Mouse (Mus musculus): ENCODE results near the gene Plcb4. TPM values are rescaled to one million over a fixed set of nuclear protein-coding genes. Genes with fewer than 3 reads are reported as not detected.

The Plcb4 gene
- polyA plus RNA-seq, 1 experiment from 2014 or later, result 11.0 TPM

- Histone ChIP-seq H3K4me1 (ENCODE audit: control insufficient read depth, insufficient read depth, low read length) (no peaks in the 10 kb centered on the region), H3K27ac (replicated peaks; ENCODE audit: low read depth, low read length) (no peak overlapping the region), H3K4me2 (ENCODE audit: low read depth, low read length) (no peak overlapping the region), H3K27me3 (ENCODE audit: control insufficient read depth, insufficient read depth, low read length) (no peaks in the 10 kb centered on the region), H3K9me3 (replicated peaks; ENCODE audit: control insufficient read depth, low read length) (no peaks in the 10 kb centered on the region), H3K36me3 (replicated peaks; ENCODE audit: control insufficient read depth, insufficient read depth, low read depth, low read length) (no peaks in the 10 kb centered on the region), H3K4me3 (ENCODE audit: low read depth, low read length) (no peak overlapping the region), H3K9ac (replicated peaks; ENCODE audit: low read length) (no peak overlapping the region)
- 70% methylated on average over 5 of the region's 5 CpGs for WGBS
- no peak for DNase-seq (ENCODE audit: low spot score)
- ATAC-seq (replicated peaks; ENCODE audit: insufficient number of reproducible peaks, low FRiP score, low TSS enrichment, low read depth), result no peak
Measured at GRCm38 (mm10) chr2:135918116-135918515, 259.3 kb downstream of the Plcb4 start.

GRCm38 (mm10) chr2:135919641-135920040, 260.8 kb downstream of the Plcb4 start:
- Histone ChIP-seq H3K27ac (replicated peaks; ENCODE audit: low read depth, low read length) (no peak overlapping the region), H3K4me2 (ENCODE audit: low read depth, low read length) (no peak overlapping the region), H3K36me3 (replicated peaks; ENCODE audit: control insufficient read depth, insufficient read depth, low read depth, low read length) (no peaks in the 10 kb centered on the region), H3K4me1 (ENCODE audit: control insufficient read depth, insufficient read depth, low read length) (no peaks in the 10 kb centered on the region), H3K4me3 (ENCODE audit: low read depth, low read length) (no peak overlapping the region), H3K27me3 (ENCODE audit: control insufficient read depth, insufficient read depth, low read length) (no peaks in the 10 kb centered on the region), H3K9ac (replicated peaks; ENCODE audit: low read length) (no peak overlapping the region), H3K9me3 (replicated peaks; ENCODE audit: control insufficient read depth, low read length) (no peaks in the 10 kb centered on the region)
- DNase-seq (ENCODE audit: low spot score) (no peak), ATAC-seq (replicated peaks; ENCODE audit: insufficient number of reproducible peaks, low FRiP score, low TSS enrichment, low read depth) (no peak)
- WGBS, result 75% methylated on average over 6 of the region's 6 CpGs

GRCm38 (mm10) chr2:135926660-135927343, 268.0 kb downstream of the Plcb4 start:
- peak; percentile 74 for DNase-seq (ENCODE audit: low spot score)
- Histone ChIP-seq H3K36me3 (replicated peaks; ENCODE audit: control insufficient read depth, insufficient read depth, low read depth, low read length) (no peaks in the 10 kb centered on the region), H3K4me1 (ENCODE audit: control insufficient read depth, insufficient read depth, low read length) (no peaks in the 10 kb centered on the region), H3K27me3 (ENCODE audit: control insufficient read depth, insufficient read depth, low read length) (no peaks in the 10 kb centered on the region), H3K9ac (replicated peaks; ENCODE audit: low read length) (no peak overlapping the region), H3K4me3 (ENCODE audit: low read depth, low read length) (no peak overlapping the region), H3K4me2 (ENCODE audit: low read depth, low read length) (no peak overlapping the region), H3K27ac (replicated peaks; ENCODE audit: low read depth, low read length) (no peak overlapping the region), H3K9me3 (replicated peaks; ENCODE audit: control insufficient read depth, low read length) (no peaks in the 10 kb centered on the region)
- no peak for ATAC-seq (replicated peaks; ENCODE audit: insufficient number of reproducible peaks, low FRiP score, low TSS enrichment, low read depth)
- WGBS, result 81% methylated on average over 8 of the region's 8 CpGs

GRCm38 (mm10) chr2:135929021-135929720, 270.4 kb downstream of the Plcb4 start:
- Histone ChIP-seq H3K4me3 (ENCODE audit: low read depth, low read length) (no peak overlapping the region), H3K36me3 (replicated peaks; ENCODE audit: control insufficient read depth, insufficient read depth, low read depth, low read length) (no peaks in the 10 kb centered on the region), H3K4me1 (ENCODE audit: control insufficient read depth, insufficient read depth, low read length) (no peaks in the 10 kb centered on the region), H3K27ac (replicated peaks; ENCODE audit: low read depth, low read length) (no peak overlapping the region), H3K9ac (replicated peaks; ENCODE audit: low read length) (no peak overlapping the region), H3K9me3 (replicated peaks; ENCODE audit: control insufficient read depth, low read length) (no peaks in the 10 kb centered on the region), H3K27me3 (ENCODE audit: control insufficient read depth, insufficient read depth, low read length) (no peaks in the 10 kb centered on the region), H3K4me2 (ENCODE audit: low read depth, low read length) (no peak overlapping the region)
- WGBS, result 86% methylated on average over 9 of the region's 9 CpGs
- DNase-seq (ENCODE audit: low spot score), result no peak
- no peak for ATAC-seq (replicated peaks; ENCODE audit: insufficient number of reproducible peaks, low FRiP score, low TSS enrichment, low read depth)

GRCm38 (mm10) chr2:135930696-135931095, 271.9 kb downstream of the Plcb4 start:
- WGBS, result 84% methylated on average over 4 of the region's 4 CpGs

GRCm38 (mm10) chr2:135932569-135932968, 273.8 kb downstream of the Plcb4 start:
- Histone ChIP-seq H3K27me3 (ENCODE audit: control insufficient read depth, insufficient read depth, low read length) (no peaks in the 10 kb centered on the region), H3K4me1 (ENCODE audit: control insufficient read depth, insufficient read depth, low read length) (no peaks in the 10 kb centered on the region), H3K36me3 (replicated peaks; ENCODE audit: control insufficient read depth, insufficient read depth, low read depth, low read length) (no peaks in the 10 kb centered on the region), H3K4me2 (ENCODE audit: low read depth, low read length) (no peak overlapping the region), H3K27ac (replicated peaks; ENCODE audit: low read depth, low read length) (no peak overlapping the region), H3K4me3 (ENCODE audit: low read depth, low read length) (no peak overlapping the region), H3K9ac (replicated peaks; ENCODE audit: low read length) (no peak overlapping the region), H3K9me3 (replicated peaks; ENCODE audit: control insufficient read depth, low read length) (no peaks in the 10 kb centered on the region)
- ATAC-seq (replicated peaks; ENCODE audit: insufficient number of reproducible peaks, low FRiP score, low TSS enrichment, low read depth) (no peak), DNase-seq (ENCODE audit: low spot score) (no peak)
- 89% methylated on average over 4 of the region's 4 CpGs for WGBS

More at GRCm38 (mm10) chr2:135930696-135931095, 271.9 kb downstream of the Plcb4 start:
- H3K4me3 ChIP-seq (ENCODE audit: low read depth, low read length), result no peak overlapping the region
- H3K36me3 ChIP-seq (replicated peaks; ENCODE audit: control insufficient read depth, insufficient read depth, low read depth, low read length), result no peaks in the 10 kb centered on the region
- H3K9me3 ChIP-seq (replicated peaks; ENCODE audit: control insufficient read depth, low read length), result no peaks in the 10 kb centered on the region
- H3K4me2 ChIP-seq (ENCODE audit: low read depth, low read length), result no peak overlapping the region
- H3K9ac ChIP-seq (replicated peaks; ENCODE audit: low read length), result no peak overlapping the region
- no peak overlapping the region for H3K27ac ChIP-seq (replicated peaks; ENCODE audit: low read depth, low read length)
- ATAC-seq (replicated peaks; ENCODE audit: insufficient number of reproducible peaks, low FRiP score, low TSS enrichment, low read depth), result no peak
- DNase-seq (ENCODE audit: low spot score), result no peak
- no peaks in the 10 kb centered on the region for H3K4me1 ChIP-seq (ENCODE audit: control insufficient read depth, insufficient read depth, low read length)
- no peaks in the 10 kb centered on the region for H3K27me3 ChIP-seq (ENCODE audit: control insufficient read depth, insufficient read depth, low read length)

GRCm38 (mm10) chr2:135936376-135936775, 277.6 kb downstream of the Plcb4 start:
- no peaks in the 10 kb centered on the region for H3K27me3 ChIP-seq (ENCODE audit: control insufficient read depth, insufficient read depth, low read length)
- H3K9me3 ChIP-seq (replicated peaks; ENCODE audit: control insufficient read depth, low read length), result no peaks in the 10 kb centered on the region
- no peak overlapping the region for H3K27ac ChIP-seq (replicated peaks; ENCODE audit: low read depth, low read length)
- H3K36me3 ChIP-seq (replicated peaks; ENCODE audit: control insufficient read depth, insufficient read depth, low read depth, low read length), result no peaks in the 10 kb centered on the region
- no peak overlapping the region for H3K4me3 ChIP-seq (ENCODE audit: low read depth, low read length)
- DNase-seq (ENCODE audit: low spot score) (no peak), ATAC-seq (replicated peaks; ENCODE audit: insufficient number of reproducible peaks, low FRiP score, low TSS enrichment, low read depth) (no peak)
- no peak overlapping the region for H3K4me2 ChIP-seq (ENCODE audit: low read depth, low read length)
- no peaks in the 10 kb centered on the region for H3K4me1 ChIP-seq (ENCODE audit: control insufficient read depth, insufficient read depth, low read length)
- no peak overlapping the region for H3K9ac ChIP-seq (replicated peaks; ENCODE audit: low read length)
- WGBS, result 91% methylated on average over 6 of the region's 6 CpGs

- WGBS, result 85% methylated on average over 6 of the region's 6 CpGs
- ATAC-seq (replicated peaks; ENCODE audit: insufficient number of reproducible peaks, low FRiP score, low TSS enrichment, low read depth), result no peak
- H3K4me3 ChIP-seq (ENCODE audit: low read depth, low read length), result no peak overlapping the region
- H3K4me2 ChIP-seq (ENCODE audit: low read depth, low read length), result no peak overlapping the region
- no peak overlapping the region for H3K9ac ChIP-seq (replicated peaks; ENCODE audit: low read length)
- no peaks in the 10 kb centered on the region for H3K36me3 ChIP-seq (replicated peaks; ENCODE audit: control insufficient read depth, insufficient read depth, low read depth, low read length)
- H3K9me3 ChIP-seq (replicated peaks; ENCODE audit: control insufficient read depth, low read length), result no peaks in the 10 kb centered on the region
- H3K27ac ChIP-seq (replicated peaks; ENCODE audit: low read depth, low read length), result no peak overlapping the region
- no peaks in the 10 kb centered on the region for H3K27me3 ChIP-seq (ENCODE audit: control insufficient read depth, insufficient read depth, low read length)
- H3K4me1 ChIP-seq (ENCODE audit: control insufficient read depth, insufficient read depth, low read length), result no peaks in the 10 kb centered on the region
- no peak for DNase-seq (ENCODE audit: low spot score)
Measured at GRCm38 (mm10) chr2:135937646-135938045, 278.8 kb downstream of the Plcb4 start.

Data from embryonic facial prominence, embryonic 11.5 days (tissue).